Mouse (Mus musculus) thymus, postnatal 0 days (tissue): Measurements from ENCODE around the gene Trim11. TPM values are rescaled to one million over a fixed set of nuclear protein-coding genes. Genes with fewer than 3 reads are reported as not detected.
"Not testable (repeated sequence)": the region's sequence is repeated elsewhere in the genome, so short reads cannot be mapped to it uniquely, and the experiment has no call there.

Experiments
- DNase-seq: peaks from one replicate; pipeline ENCODE4 v3.0.0-alpha.2; 2015; ENCODE audit warnings: low spot score
- polyA plus RNA-seq: library from polyadenylated mRNA; unstranded; fragments of >200 nt; fragmentation: Nextera tagmentation; extraction: Ambion mirVana; gene quantifications from 2 replicates; pipeline ENCODE4 v1.2.1, GENCODE M21; 2015

Trim11 gene
- polyA plus RNA-seq: 49.6 and 54.0 TPM in 2 replicates

GRCm38 (mm10) chr11:58978027-58978705 lies at the start of gene Trim11:
TSS of gene Trim11 (plus strand) at chr11:58978093.
- DNase-seq: peak; percentile 87

GRCm38 (mm10) chr11:58929055-58929454 lies 48.8 kb upstream of the Trim11 start:
- DNase-seq: no peak

- no peak for DNase-seq
Observed at GRCm38 (mm10) chr11:58929641-58930040, 48.3 kb upstream of the Trim11 start.

- no peak for DNase-seq
Observed at GRCm38 (mm10) chr11:58930254-58930653, 47.6 kb upstream of the Trim11 start.

GRCm38 (mm10) chr11:58931576-58931975 lies 46.3 kb upstream of the Trim11 start:
- peak; percentile 43 for DNase-seq

- DNase-seq: no peak
Observed at GRCm38 (mm10) chr11:58937909-58938308, 40.0 kb upstream of the Trim11 start.

- peak; percentile 93 for DNase-seq
Observed at GRCm38 (mm10) chr11:58938322-58939087, 39.4 kb upstream of the Trim11 start, which contains the start of gene Rnf187. TSS of gene Rnf187 (minus strand) at chr11:58938916.

GRCm38 (mm10) chr11:58939088-58939439 lies 38.8 kb upstream of the Trim11 start:
- no peak for DNase-seq

GRCm38 (mm10) chr11:58944136-58944535 lies 33.8 kb upstream of the Trim11 start:
- no peak for DNase-seq

GRCm38 (mm10) chr11:58947306-58947705 lies 30.6 kb upstream of the Trim11 start:
- DNase-seq: no peak

GRCm38 (mm10) chr11:58947798-58948528 lies 29.9 kb upstream of the Trim11 start:
- DNase-seq: peak; percentile 53

- DNase-seq: peak; percentile 94
Observed at GRCm38 (mm10) chr11:58948542-58949479, 29.1 kb upstream of the Trim11 start, which contains the start of gene Hist3h2ba. TSS of gene Hist3h2ba (plus strand) at chr11:58948920.

- DNase-seq: peak; percentile 63
Observed at GRCm38 (mm10) chr11:58949480-58950431, 28.1 kb upstream of the Trim11 start.

- DNase-seq: no peak
Observed at GRCm38 (mm10) chr11:58951210-58951609, 26.7 kb upstream of the Trim11 start.

GRCm38 (mm10) chr11:58953351-58954169 lies 24.3 kb upstream of the Trim11 start:
- peak; percentile 82 for DNase-seq

GRCm38 (mm10) chr11:58954170-58954419 lies 23.8 kb upstream of the Trim11 start:
- DNase-seq: not testable (repeated sequence)

GRCm38 (mm10) chr11:58954420-58955142 lies 23.3 kb upstream of the Trim11 start, which contains the start of the genes Hist3h2a and Trim17:
TSS of gene Hist3h2a (plus strand) at chr11:58954685.
TSS of gene Trim17 (plus strand) at chr11:58954685.
- DNase-seq: peak; percentile 98
